Mouse (Mus musculus) stomach, embryonic 16.5 days (tissue): ENCODE results near the gene Fbxw8. TPM values are rescaled to one million over a fixed set of nuclear protein-coding genes. Genes with fewer than 3 reads are reported as not detected.

Experiments
- ATAC-seq: fragments of 200-750 bp; cut with Nextera tagmentation; 2 replicates; pipeline ENCODE4 v1.8.0; 2017; ENCODE audit warnings: moderate number of reproducible peaks, moderate TSS enrichment; ENCODE audit not compliant: insufficient read depth, low FRiP score
- H3K27ac ChIP-seq: fragments of 300-500 bp; sonication (generic); 2 replicates; pipeline ENCODE4 v1.5.1; 2014; ENCODE audit warnings: low read length
- H3K27me3 ChIP-seq: fragments of 300-500 bp; sonication (generic); 2 replicates; pipeline ENCODE4 v1.6.1; 2014; ENCODE audit warnings: low read length, control low read depth, mixed read lengths; ENCODE audit not compliant: control insufficient read depth, insufficient read depth
- H3K36me3 ChIP-seq: fragments of 300-500 bp; sonication (generic); 2 replicates; pipeline ENCODE4 v1.6.1; 2014; ENCODE audit warnings: low read length; ENCODE audit not compliant: control insufficient read depth, insufficient read depth
- H3K4me1 ChIP-seq: fragments of 300-500 bp; sonication (generic); 2 replicates; pipeline ENCODE4 v1.6.1; 2014; ENCODE audit warnings: low read length, control low read depth, mixed read lengths; ENCODE audit not compliant: control insufficient read depth, insufficient read depth
- H3K4me2 ChIP-seq: fragments of 300-500 bp; sonication (generic); 2 replicates; pipeline ENCODE4 v1.6.1; 2014; ENCODE audit warnings: low read depth, low read length, mixed read lengths
- H3K4me3 ChIP-seq: fragments of 300-500 bp; sonication (generic); replicated peaks from 2 replicates; pipeline ENCODE4 v1.5.1; 2014; ENCODE audit warnings: mild to moderate bottlenecking, low read length
- H3K9ac ChIP-seq: fragments of 300-500 bp; sonication (generic); 2 replicates; pipeline ENCODE4 v1.6.1; 2014; ENCODE audit warnings: low read length
- H3K9me3 ChIP-seq: fragments of 300-500 bp; sonication (generic); replicated peaks from 2 replicates; pipeline ENCODE4 v1.6.1; 2016; ENCODE audit warnings: low read length, control low read depth; ENCODE audit not compliant: control insufficient read depth
- WGBS: fragments of 180-500 bp; shearing (Covaris S2); extraction: QIAGEN DNeasy Blood & Tissue Kit; methylation state at CpG from one replicate; pipeline ENCODE4 v1.1.7; 2014; 5-methylcytosine and 5-hydroxymethylcytosine counted together
- polyA plus RNA-seq: library from polyadenylated mRNA; unstranded; fragments of >200 nt; fragmentation: Nextera tagmentation; extraction: Ambion mirVana; gene quantifications from 2 replicates; pipeline ENCODE4 v1.2.1, GENCODE M21; 2015

Gene Fbxw8
- polyA plus RNA-seq, 1 experiment from 2014 or later = 16.5 TPM

- H3K27me3 ChIP-seq = peaks cover 35% of the 10 kb centered on the region
- ATAC-seq = no peak
- no peak overlapping the region for H3K4me2 ChIP-seq
- no peak overlapping the region for H3K9ac ChIP-seq
- 13% methylated on average over 12 of the region's 12 CpGs for WGBS
- H3K9me3 ChIP-seq = no peaks in the 10 kb centered on the region
- H3K4me3 ChIP-seq = no peak overlapping the region
- H3K36me3 ChIP-seq = no peaks in the 10 kb centered on the region
- H3K27ac ChIP-seq = no peak overlapping the region
- H3K4me1 ChIP-seq = peaks cover 31% of the 10 kb centered on the region
These were observed 129.4 kb downstream of the Fbxw8 start for GRCm38 (mm10) chr5:118025880-118026279.

- no peaks in the 10 kb centered on the region for H3K36me3 ChIP-seq
- peaks cover 15% of the 10 kb centered on the region for H3K4me1 ChIP-seq
- H3K4me2 ChIP-seq = no peak overlapping the region
- H3K4me3 ChIP-seq = no peak overlapping the region
- no peak overlapping the region for H3K9ac ChIP-seq
- H3K9me3 ChIP-seq = no peaks in the 10 kb centered on the region
- H3K27me3 ChIP-seq = peaks cover 20% of the 10 kb centered on the region
- WGBS = 67% methylated on average over 3 of the region's 3 CpGs
- H3K27ac ChIP-seq = no peak overlapping the region
- no peak for ATAC-seq
These were observed 132.2 kb downstream of the Fbxw8 start for GRCm38 (mm10) chr5:118023053-118023452.

- Histone ChIP-seq H3K4me3 (no peak overlapping the region), H3K4me2 (no peak overlapping the region), H3K4me1 (0 out of 2 replicates have a peak, but pooled peaks cover under 1% of the 10 kb centered on the region), H3K27ac (no peak overlapping the region), H3K27me3 (no peaks in the 10 kb centered on the region), H3K9me3 (no peaks in the 10 kb centered on the region), H3K9ac (no peak overlapping the region), H3K36me3 (no peaks in the 10 kb centered on the region)
- no peak for ATAC-seq
- WGBS = 58% methylated on average over 11 of the region's 11 CpGs
These were observed 135.4 kb downstream of the Fbxw8 start for GRCm38 (mm10) chr5:118019905-118020304.

DNA sequence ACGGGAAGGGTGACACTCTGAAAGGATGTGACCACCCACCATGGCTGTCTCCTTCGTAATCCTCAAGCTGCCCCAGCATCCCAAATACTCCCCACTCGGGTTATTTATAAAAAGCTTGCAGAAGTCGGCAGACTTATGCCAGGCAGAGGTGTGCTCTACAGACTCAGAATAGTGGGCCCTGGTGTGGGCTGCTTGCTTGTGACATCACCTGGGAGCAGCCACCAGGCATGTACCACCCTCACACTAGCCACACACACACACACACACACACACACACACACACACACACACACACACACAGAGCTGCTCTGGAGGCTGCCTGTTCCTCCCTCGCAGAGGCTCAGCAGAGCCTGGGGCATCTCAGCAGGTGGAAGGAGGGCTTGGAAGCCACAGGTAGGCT lies 137.7 kb downstream of the Fbxw8 start:
- Histone ChIP-seq H3K9ac (no peak overlapping the region), H3K4me3 (no peak overlapping the region), H3K27me3 (no peaks in the 10 kb centered on the region), H3K4me2 (no peak overlapping the region), H3K4me1 (0 out of 2 replicates have a peak, but pooled peaks cover 4% of the 10 kb centered on the region), H3K9me3 (no peaks in the 10 kb centered on the region), H3K27ac (no peak overlapping the region), H3K36me3 (no peaks in the 10 kb centered on the region)
- no peak for ATAC-seq
- WGBS = 59% methylated on average over 5 of the region's 5 CpGs

GRCm38 (mm10) chr5:118015669-118016068 lies 139.6 kb downstream of the Fbxw8 start:
- no peak for ATAC-seq
- WGBS = 82% methylated on average over 2 of the region's 2 CpGs
- Histone ChIP-seq H3K4me2 (no peak overlapping the region), H3K36me3 (no peaks in the 10 kb centered on the region), H3K9me3 (no peaks in the 10 kb centered on the region), H3K4me1 (0 out of 2 replicates have a peak, but pooled peaks cover 4% of the 10 kb centered on the region), H3K27me3 (no peaks in the 10 kb centered on the region), H3K27ac (no peak overlapping the region), H3K4me3 (no peak overlapping the region), H3K9ac (no peak overlapping the region)

GRCm38 (mm10) chr5:118015028-118015427 lies 140.2 kb downstream of the Fbxw8 start:
- Histone ChIP-seq H3K9me3 (no peaks in the 10 kb centered on the region), H3K4me1 (peaks cover 7% of the 10 kb centered on the region; the same call in 1 of the 2 replicates), H3K27me3 (no peaks in the 10 kb centered on the region), H3K27ac (no peak overlapping the region), H3K9ac (no peak overlapping the region), H3K4me3 (no peak overlapping the region), H3K4me2 (no peak overlapping the region), H3K36me3 (no peaks in the 10 kb centered on the region)
- ATAC-seq = no peak
- WGBS = 21% methylated on average over 12 of the region's 12 CpGs

Other genes with a start within 250 kb of the Fbxw8 start
- 56.7 and 57.5 TPM in 2 replicates for gene Fbxo21, start 178.7 kb downstream of the Fbxw8 start, polyA plus RNA-seq
- 26.1 and 27.4 TPM in 2 replicates for gene Tesc, start 127.7 kb downstream of the Fbxw8 start, polyA plus RNA-seq
- gene Hrk, start 9.2 kb upstream of the Fbxw8 start, polyA plus RNA-seq = 0.44 and 0.52 TPM in 2 replicates
- 1.3 and 2.6 TPM in 2 replicates for gene Rnft2, start 89.7 kb upstream of the Fbxw8 start, polyA plus RNA-seq
- 7.4 and 7.7 TPM in 2 replicates for gene 2410131K14Rik, start 89.8 kb upstream of the Fbxw8 start, polyA plus RNA-seq